26 mouse cellular contexts compared by ENCODE assay signal in genomic region chr1:132425600-132425999, GRCm38 (mm10). TPM values are rescaled to one million over a fixed set of nuclear protein-coding genes. Genes with fewer than 3 reads are reported as not detected.
DNase-seq lines count a peak whose midpoint lies in the region; ATAC-seq and TF ChIP-seq lines count a peak whose summit lies in the region.
"Had no signal": no experiment of that assay in that cellular context is flagged by ENCODE, and none has a peak within 500 bp of the region (broad histone marks: within the 10 kb centered on the region; RNA-seq: fewer than 3 reads in every experiment).

No protein-coding gene starts in this region.

- H3K9me3 ChIP-seq in forebrain, embryonic 13.5 days (replicated peaks): no peaks in the 10 kb centered on the region
- no peaks in the 10 kb centered on the region for H3K9me3 ChIP-seq in forebrain, embryonic 10.5 days
- H3K9me3 ChIP-seq in hindbrain, postnatal 0 days (ENCODE audit: low read length): no peaks in the 10 kb centered on the region
- H3K9me3 ChIP-seq in hindbrain, embryonic 10.5 days: no peaks in the 10 kb centered on the region
- no peaks in the 10 kb centered on the region for H3K9me3 ChIP-seq in midbrain, postnatal 0 days (ENCODE audit: low read length)
- H3K9me3 ChIP-seq in midbrain, embryonic 15.5 days: no peaks in the 10 kb centered on the region
- H3K9me3 ChIP-seq in forebrain, postnatal 0 days (ENCODE audit: low read length): no peaks in the 10 kb centered on the region
- H3K9me3 ChIP-seq: embryonic facial prominence, embryonic 12.5 days; embryonic facial prominence, embryonic 15.5 days; G1E; hindbrain, embryonic 13.5 days had no signal

- H3K9ac ChIP-seq in forebrain, embryonic 13.5 days: no peak overlapping the region
- H3K9ac ChIP-seq in hindbrain, postnatal 0 days (replicated peaks; ENCODE audit: low read length): no peak overlapping the region
- no peak overlapping the region for H3K9ac ChIP-seq in midbrain, postnatal 0 days (replicated peaks; ENCODE audit: low read length, poor library complexity, severe bottlenecking)
- no peak overlapping the region for H3K9ac ChIP-seq in midbrain, embryonic 15.5 days
- H3K9ac ChIP-seq in forebrain, postnatal 0 days: no peak overlapping the region
- H3K9ac ChIP-seq: embryonic facial prominence, embryonic 12.5 days; embryonic facial prominence, embryonic 15.5 days; hindbrain, embryonic 13.5 days had no signal

- H3K4me3 ChIP-seq in forebrain, embryonic 13.5 days: no peak overlapping the region
- H3K4me3 ChIP-seq in forebrain, embryonic 10.5 days: no peak overlapping the region
- H3K4me3 ChIP-seq in hindbrain, postnatal 0 days (ENCODE audit: low read length): no peak overlapping the region
- H3K4me3 ChIP-seq in hindbrain, embryonic 10.5 days: no peak overlapping the region
- no peak overlapping the region for H3K4me3 ChIP-seq in midbrain, postnatal 0 days (ENCODE audit: low read depth, low read length)
- no peak overlapping the region for H3K4me3 ChIP-seq in midbrain, embryonic 15.5 days
- H3K4me3 ChIP-seq in forebrain, postnatal 0 days (ENCODE audit: low read depth, low read length): no peak overlapping the region
- H3K4me3 ChIP-seq: embryonic facial prominence, embryonic 12.5 days; embryonic facial prominence, embryonic 15.5 days; hindbrain, embryonic 13.5 days had no signal

- no peaks in the 10 kb centered on the region for H3K36me3 ChIP-seq in forebrain, embryonic 13.5 days (ENCODE audit: poor library complexity, severe bottlenecking)
- H3K36me3 ChIP-seq in forebrain, embryonic 10.5 days (replicated peaks): no peaks in the 10 kb centered on the region; the same call in none of the 2 replicates
- no peaks in the 10 kb centered on the region for H3K36me3 ChIP-seq in hindbrain, postnatal 0 days (ENCODE audit: insufficient read depth, low read length)
- H3K36me3 ChIP-seq in hindbrain, embryonic 10.5 days: peaks cover 7% of the 10 kb centered on the region; the same call in 1 of the 2 replicates
- no peaks in the 10 kb centered on the region for H3K36me3 ChIP-seq in midbrain, postnatal 0 days (ENCODE audit: insufficient read depth, low read length)
- H3K36me3 ChIP-seq in midbrain, embryonic 15.5 days (replicated peaks): 0 out of 2 replicates have a peak, but pooled peaks cover 4% of the 10 kb centered on the region
- no peaks in the 10 kb centered on the region for H3K36me3 ChIP-seq in forebrain, postnatal 0 days (ENCODE audit: insufficient read depth)
- H3K36me3 ChIP-seq: embryonic facial prominence, embryonic 15.5 days had no signal

- H3K27ac ChIP-seq in forebrain, embryonic 13.5 days: peak overlapping the region; percentile 57
- no peak overlapping the region for H3K27ac ChIP-seq in forebrain, embryonic 10.5 days
- no peak overlapping the region for H3K27ac ChIP-seq in hindbrain, postnatal 0 days
- no peak overlapping the region for H3K27ac ChIP-seq in hindbrain, embryonic 10.5 days
- H3K27ac ChIP-seq in midbrain, postnatal 0 days (ENCODE audit: low read depth, low read length): no peak overlapping the region
- H3K27ac ChIP-seq in midbrain, embryonic 15.5 days: no peak overlapping the region
- H3K27ac ChIP-seq in forebrain, postnatal 0 days (ENCODE audit: low read depth, low read length): peak overlapping the region; percentile 69
- H3K27ac ChIP-seq: embryonic facial prominence, embryonic 12.5 days; embryonic facial prominence, embryonic 15.5 days; hindbrain, embryonic 13.5 days had no signal

- ATAC-seq in forebrain, embryonic 13.5 days: no peak
- ATAC-seq in hindbrain, postnatal 0 days: no peak
- no peak for ATAC-seq in midbrain, postnatal 0 days (ENCODE audit: low FRiP score)
- no peak for ATAC-seq in midbrain, embryonic 15.5 days (replicated peaks)
- ATAC-seq in forebrain, postnatal 0 days: peak; percentile 84
- ATAC-seq: hindbrain, embryonic 16.5 days; inflammation-experienced regulatory T-cells, adult 6 months; intestine, embryonic 16.5 days had no signal

- H3K27me3 ChIP-seq in forebrain, embryonic 13.5 days: no peaks in the 10 kb centered on the region
- H3K27me3 ChIP-seq in forebrain, embryonic 10.5 days (ENCODE audit: poor library complexity, severe bottlenecking): no peaks in the 10 kb centered on the region
- H3K27me3 ChIP-seq in hindbrain, postnatal 0 days (ENCODE audit: insufficient read depth, low read length): no peaks in the 10 kb centered on the region
- H3K27me3 ChIP-seq in hindbrain, embryonic 10.5 days (ENCODE audit: insufficient read depth, poor library complexity, severe bottlenecking): no peaks in the 10 kb centered on the region
- no peaks in the 10 kb centered on the region for H3K27me3 ChIP-seq in midbrain, postnatal 0 days (ENCODE audit: insufficient read depth, low read length)
- H3K27me3 ChIP-seq in midbrain, embryonic 15.5 days (replicated peaks): no peaks in the 10 kb centered on the region
- no peaks in the 10 kb centered on the region for H3K27me3 ChIP-seq in forebrain, postnatal 0 days (ENCODE audit: insufficient read depth, low read length)
- H3K27me3 ChIP-seq: embryonic facial prominence, embryonic 12.5 days; embryonic facial prominence, embryonic 15.5 days; hindbrain, embryonic 13.5 days had no signal

- no peak for DNase-seq in forebrain, embryonic 10.5 days (ENCODE audit: extremely low spot score, low spot score)
- peak; percentile 14 for DNase-seq in hindbrain, postnatal 0 days (ENCODE audit: low spot score)
- DNase-seq in hindbrain, embryonic 10.5 days (ENCODE audit: low spot score): no peak
- DNase-seq in midbrain, postnatal 0 days (ENCODE audit: low spot score): peak; percentile 14
- DNase-seq in forebrain, postnatal 0 days: no peak
- DNase-seq in adrenal gland, adult 2 months: no peak
- DNase-seq: adrenal gland, adult 8-10 months; adrenal gland, postnatal 36 days; B cell, adult 2 months; cerebellum, adult 11 months; cerebellum, adult 2 months; cerebellum, postnatal 14 days; gastrocnemius, postnatal 10 days; heart, adult 11 months; kidney, adult 18-20 months; kidney, adult 9 months had no signal

- H3K4me1 ChIP-seq in forebrain, embryonic 13.5 days: peaks cover 28% of the 10 kb centered on the region
- peaks cover 32% of the 10 kb centered on the region for H3K4me1 ChIP-seq in forebrain, embryonic 10.5 days
- 0 out of 2 replicates have a peak, but pooled peaks cover 11% of the 10 kb centered on the region for H3K4me1 ChIP-seq in hindbrain, postnatal 0 days (ENCODE audit: insufficient read depth, low read length)
- H3K4me1 ChIP-seq in hindbrain, embryonic 10.5 days (replicated peaks): peaks cover 20% of the 10 kb centered on the region
- 0 out of 2 replicates have a peak, but pooled peaks cover under 1% of the 10 kb centered on the region for H3K4me1 ChIP-seq in midbrain, postnatal 0 days (ENCODE audit: insufficient read depth, low read length)
- peaks cover 12% of the 10 kb centered on the region for H3K4me1 ChIP-seq in midbrain, embryonic 15.5 days
- H3K4me1 ChIP-seq in forebrain, postnatal 0 days (ENCODE audit: insufficient read depth): peaks cover 11% of the 10 kb centered on the region; the same call in 1 of the 2 replicates

- no peak for TF ChIP-seq CTCF in hindbrain, postnatal 0 days (IDR thresholded peaks at IDR 0.05; ENCODE audit: low read depth)
- no peak for TF ChIP-seq CTCF in midbrain, postnatal 0 days (IDR thresholded peaks at IDR 0.05)
- TF ChIP-seq CTCF in forebrain, postnatal 0 days (IDR thresholded peaks at IDR 0.05; ENCODE audit: low read depth): no peak

- no peak overlapping the region for H3K4me2 ChIP-seq in forebrain, embryonic 13.5 days
- H3K4me2 ChIP-seq in hindbrain, postnatal 0 days (ENCODE audit: low read depth, low read length): no peak overlapping the region
- no peak overlapping the region for H3K4me2 ChIP-seq in midbrain, postnatal 0 days (ENCODE audit: low read depth, low read length, poor library complexity, severe bottlenecking)
- H3K4me2 ChIP-seq in midbrain, embryonic 15.5 days: no peak overlapping the region
- no peak overlapping the region for H3K4me2 ChIP-seq in forebrain, postnatal 0 days (ENCODE audit: low read depth)
- H3K4me2 ChIP-seq: embryonic facial prominence, embryonic 12.5 days; embryonic facial prominence, embryonic 15.5 days; heart, embryonic 11.5 days; hindbrain, embryonic 13.5 days had no signal

RNA-seq across cellular contexts. Expression of gene Dstyk, which starts 8.2 kb away (rescaled TPM):
- polyA plus RNA-seq in forebrain, embryonic 13.5 days (2015; fragmentation: Nextera tagmentation; extraction: Ambion mirVana): 10.5 and 12.5 TPM in 2 replicates
- polyA plus RNA-seq in forebrain, embryonic 10.5 days (2016; fragmentation: Nextera tagmentation; extraction: Ambion mirVana): 14.4 and 14.9 TPM in 2 replicates
- total RNA-seq in hindbrain, postnatal 0 days (2014; rRNA removed): 21.3 and 31.8 TPM in 2 replicates
- 5.7 and 6.2 TPM in 2 replicates for polyA plus RNA-seq in hindbrain, postnatal 0 days (2015; fragmentation: Nextera tagmentation; extraction: Ambion mirVana)
- polyA plus RNA-seq in hindbrain, embryonic 10.5 days (2016; fragmentation: Nextera tagmentation; extraction: Ambion mirVana): 10.6 and 12.3 TPM in 2 replicates
- total RNA-seq in midbrain, postnatal 0 days (2014; rRNA removed): 14.6 and 21.2 TPM in 2 replicates
- 5.4 and 5.6 TPM in 2 replicates for polyA plus RNA-seq in midbrain, postnatal 0 days (2015; fragmentation: Nextera tagmentation; extraction: Ambion mirVana)
- polyA plus RNA-seq in midbrain, embryonic 15.5 days (2015; fragmentation: Nextera tagmentation; extraction: Ambion mirVana): 12.1 and 12.4 TPM in 2 replicates
- total RNA-seq in forebrain, postnatal 0 days (2014; rRNA removed): 18.3 and 18.9 TPM in 2 replicates
- polyA plus RNA-seq in forebrain, postnatal 0 days (2015; fragmentation: Nextera tagmentation; extraction: Ambion mirVana): 4.8 and 6.0 TPM in 2 replicates
- total RNA-seq in adrenal gland, adult 2 months (2021): 10 to 100 TPM; 19.9 to 23.7 TPM
- 11.7 and 15.5 TPM in 2 replicates for polyA plus RNA-seq in adrenal gland, adult 2 months (2012; rRNA removed)

RNA-seq across cellular contexts. Expression of gene Tmcc2, which starts 34.5 kb away (rescaled TPM):
- polyA plus RNA-seq in forebrain, embryonic 13.5 days (2015; fragmentation: Nextera tagmentation; extraction: Ambion mirVana): 16.7 and 19.7 TPM in 2 replicates
- polyA plus RNA-seq in forebrain, embryonic 10.5 days (2016; fragmentation: Nextera tagmentation; extraction: Ambion mirVana): 7.9 and 8.8 TPM in 2 replicates
- 138 and 151 TPM in 2 replicates for total RNA-seq in hindbrain, postnatal 0 days (2014; rRNA removed)
- polyA plus RNA-seq in hindbrain, postnatal 0 days (2015; fragmentation: Nextera tagmentation; extraction: Ambion mirVana): 33.5 and 34.0 TPM in 2 replicates
- polyA plus RNA-seq in hindbrain, embryonic 10.5 days (2016; fragmentation: Nextera tagmentation; extraction: Ambion mirVana): 15.1 and 18.7 TPM in 2 replicates
- total RNA-seq in midbrain, postnatal 0 days (2014; rRNA removed): 115 and 152 TPM in 2 replicates
- 35.4 and 36.3 TPM in 2 replicates for polyA plus RNA-seq in midbrain, postnatal 0 days (2015; fragmentation: Nextera tagmentation; extraction: Ambion mirVana)
- 38.4 and 39.4 TPM in 2 replicates for polyA plus RNA-seq in midbrain, embryonic 15.5 days (2015; fragmentation: Nextera tagmentation; extraction: Ambion mirVana)
- total RNA-seq in forebrain, postnatal 0 days (2014; rRNA removed): 104 TPM in 2 replicates
- polyA plus RNA-seq in forebrain, postnatal 0 days (2015; fragmentation: Nextera tagmentation; extraction: Ambion mirVana): 37.4 and 41.9 TPM in 2 replicates
- total RNA-seq in adrenal gland, adult 2 months (2021): 10 to 100 TPM in 1 of 2 experiments, 1 to 10 TPM in 1; 6.4 to 11.2 TPM
- 12.2 and 15.4 TPM in 2 replicates for polyA plus RNA-seq in adrenal gland, adult 2 months (2012; rRNA removed)

RNA-seq across cellular contexts. Expression of gene Rbbp5, which starts 51.6 kb away (rescaled TPM):
- 53.8 and 55.6 TPM in 2 replicates for polyA plus RNA-seq in forebrain, embryonic 13.5 days (2015; fragmentation: Nextera tagmentation; extraction: Ambion mirVana)
- 61.9 and 64.1 TPM in 2 replicates for polyA plus RNA-seq in forebrain, embryonic 10.5 days (2016; fragmentation: Nextera tagmentation; extraction: Ambion mirVana)
- 22.4 and 27.7 TPM in 2 replicates for total RNA-seq in hindbrain, postnatal 0 days (2014; rRNA removed)
- 23.8 and 24.2 TPM in 2 replicates for polyA plus RNA-seq in hindbrain, postnatal 0 days (2015; fragmentation: Nextera tagmentation; extraction: Ambion mirVana)
- 47.4 and 60.0 TPM in 2 replicates for polyA plus RNA-seq in hindbrain, embryonic 10.5 days (2016; fragmentation: Nextera tagmentation; extraction: Ambion mirVana)
- total RNA-seq in midbrain, postnatal 0 days (2014; rRNA removed): 22.6 and 31.4 TPM in 2 replicates
- polyA plus RNA-seq in midbrain, postnatal 0 days (2015; fragmentation: Nextera tagmentation; extraction: Ambion mirVana): 25.5 and 25.8 TPM in 2 replicates
- 46.5 and 50.3 TPM in 2 replicates for polyA plus RNA-seq in midbrain, embryonic 15.5 days (2015; fragmentation: Nextera tagmentation; extraction: Ambion mirVana)
- total RNA-seq in forebrain, postnatal 0 days (2014; rRNA removed): 33.6 and 33.7 TPM in 2 replicates
- 22.8 and 24.7 TPM in 2 replicates for polyA plus RNA-seq in forebrain, postnatal 0 days (2015; fragmentation: Nextera tagmentation; extraction: Ambion mirVana)
- total RNA-seq in adrenal gland, adult 2 months (2021): 10 to 100 TPM; 33.1 to 40.2 TPM
- polyA plus RNA-seq in adrenal gland, adult 2 months (2012; rRNA removed): 4.5 and 5.0 TPM in 2 replicates

Comparison
In these comparisons a context has a peak if more than half of its experiments do, and no peak if none do; other contexts are left out.
1. H3K27ac ChIP-seq: peak in forebrain, embryonic 13.5 days (single experiment) and forebrain, postnatal 0 days (single experiment); none in forebrain, embryonic 10.5 days (single experiment), hindbrain, postnatal 0 days (single experiment), hindbrain, embryonic 10.5 days (single experiment), midbrain, postnatal 0 days (single experiment) and midbrain, embryonic 15.5 days (single experiment).
2. DNase-seq: peak in hindbrain, postnatal 0 days (single experiment) and midbrain, postnatal 0 days (single experiment); none in forebrain, embryonic 10.5 days (single experiment), hindbrain, embryonic 10.5 days (single experiment), forebrain, postnatal 0 days (single experiment) and adrenal gland, adult 2 months (single experiment).